Mouse (Mus musculus) ES-Bruce4 (cell line): ENCODE results near the gene Gm5129. TPM values are rescaled to one million over a fixed set of nuclear protein-coding genes. Genes with fewer than 3 reads are reported as not detected.
A peak's percentile ranks its signal among the peaks of the same experiment; 100 is the strongest.

Experiments
- H3K27ac ChIP-seq: 2 replicates; pipeline ENCODE4 v1.5.1; 2012; ENCODE audit warnings: low read length, inconsistent platforms; ENCODE audit not compliant: insufficient read depth
- H3K27me3 ChIP-seq: 2 replicates; pipeline ENCODE4 v1.6.1; 2012; ENCODE audit warnings: mild to moderate bottlenecking, low read length, inconsistent platforms; ENCODE audit not compliant: control insufficient read depth, poor library complexity, insufficient read depth, severe bottlenecking
- H3K36me3 ChIP-seq: 2 replicates; pipeline ENCODE4 v1.6.1; 2012; ENCODE audit warnings: inconsistent platforms, mild to moderate bottlenecking, low read length, moderate library complexity; ENCODE audit not compliant: control insufficient read depth, poor library complexity, insufficient read depth, severe bottlenecking
- H3K4me1 ChIP-seq: one replicate; pipeline ENCODE4 v1.8.1; 2011; ENCODE audit warnings: low read length; ENCODE audit not compliant: control insufficient read depth, insufficient read depth
- H3K4me3 ChIP-seq: 2 replicates; pipeline ENCODE4 v1.5.1; 2011; ENCODE audit warnings: low read depth, mild to moderate bottlenecking, low read length
- H3K9ac ChIP-seq: 2 replicates; pipeline ENCODE4 v1.6.1; 2012; ENCODE audit warnings: low read depth, mild to moderate bottlenecking, inconsistent platforms; ENCODE audit not compliant: poor library complexity, severe bottlenecking
- H3K9me3 ChIP-seq: replicated peaks from 2 replicates; pipeline ENCODE4 v1.6.1; 2012; ENCODE audit warnings: mild to moderate bottlenecking, low read length, inconsistent platforms; ENCODE audit not compliant: control insufficient read depth, poor library complexity, insufficient read depth, severe bottlenecking
- CTCF ChIP-seq: IDR thresholded peaks from one replicate; pipeline ENCODE4 v1.8.1; 2011; ENCODE audit warnings: low read depth, low read length
- EP300 ChIP-seq: IDR thresholded peaks from 2 replicates; pipeline ENCODE4 v1.6.1; 2011; ENCODE audit warnings: low read depth, low read length; ENCODE audit not compliant: insufficient read depth
- POLR2A ChIP-seq: IDR thresholded peaks from one replicate; pipeline ENCODE4 v1.8.1; 2011; ENCODE audit warnings: low read length; ENCODE audit not compliant: insufficient read depth
- polyA plus RNA-seq: library from polyadenylated mRNA; stranded (reverse); fragments of >200 nt; gene quantifications from 2 replicates; pipeline ENCODE4 v1.2.4, GENCODE M21; 2011; ENCODE audit warnings: low read depth; ENCODE audit not compliant: missing spikeins, insufficient read depth, insufficient read length

Gene Gm5129
- polyA plus RNA-seq, 1 experiment = not detected

DNA sequence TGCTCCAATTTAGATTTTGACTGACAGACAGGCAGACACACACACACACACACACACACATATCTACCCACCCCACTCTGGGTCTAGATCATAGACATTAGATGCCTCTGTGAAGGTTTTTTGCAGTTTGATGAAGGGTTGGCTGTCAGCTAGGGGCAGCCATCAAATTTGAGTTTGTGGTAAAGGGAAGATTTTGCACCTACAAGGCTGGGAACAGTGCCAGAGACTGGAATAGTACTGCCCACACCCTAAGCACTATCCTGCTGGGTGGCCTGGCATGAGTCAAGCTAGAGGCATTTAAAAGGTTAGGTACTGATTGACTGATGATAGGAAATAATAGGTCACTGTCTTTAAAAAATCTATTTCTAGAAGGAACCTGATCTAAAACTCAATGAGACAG is 15.6 kb upstream of the Gm5129 start:
- H3K27ac ChIP-seq = no peak overlapping the region
- no peaks in the 10 kb centered on the region for H3K9me3 ChIP-seq
- H3K4me1 ChIP-seq = no peaks in the 10 kb centered on the region
- no peak overlapping the region for H3K9ac ChIP-seq
- no peak overlapping the region for H3K4me3 ChIP-seq
- peaks cover 67% of the 10 kb centered on the region for H3K36me3 ChIP-seq
- TF ChIP-seq CTCF (no peak), EP300 (no peak), POLR2A (no peak)
- no peaks in the 10 kb centered on the region for H3K27me3 ChIP-seq

DNA sequence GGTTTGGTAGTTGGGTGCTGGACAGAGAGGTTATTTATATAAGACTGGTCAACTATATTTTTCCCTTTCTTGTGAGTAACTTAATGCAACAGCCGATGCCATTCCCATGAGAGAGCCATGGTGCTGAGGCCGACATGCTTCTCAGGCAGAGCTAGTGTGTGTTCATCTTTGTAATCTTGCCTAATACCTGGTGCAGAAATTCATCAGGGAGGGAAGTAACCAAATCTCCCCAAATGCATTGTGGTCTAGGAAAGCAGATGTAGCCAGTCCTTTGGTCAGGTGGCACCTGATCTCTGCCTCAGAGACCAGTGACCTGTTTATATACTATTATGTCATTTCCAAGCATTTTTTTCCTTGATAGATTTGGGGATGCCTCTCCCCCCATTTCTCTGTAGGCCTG is 11.9 kb upstream of the Gm5129 start:
- Histone ChIP-seq H3K27me3 (no peaks in the 10 kb centered on the region), H3K36me3 (peaks cover 41% of the 10 kb centered on the region), H3K4me3 (no peak overlapping the region), H3K4me1 (no peaks in the 10 kb centered on the region), H3K9me3 (no peaks in the 10 kb centered on the region), H3K27ac (0 out of 2 replicates have a peak overlapping the region, but pooled peaks have one; percentile 9), H3K9ac (no peak overlapping the region)
- TF ChIP-seq POLR2A = no peak
- TF ChIP-seq EP300 = no peak
- no peak for TF ChIP-seq CTCF

DNA sequence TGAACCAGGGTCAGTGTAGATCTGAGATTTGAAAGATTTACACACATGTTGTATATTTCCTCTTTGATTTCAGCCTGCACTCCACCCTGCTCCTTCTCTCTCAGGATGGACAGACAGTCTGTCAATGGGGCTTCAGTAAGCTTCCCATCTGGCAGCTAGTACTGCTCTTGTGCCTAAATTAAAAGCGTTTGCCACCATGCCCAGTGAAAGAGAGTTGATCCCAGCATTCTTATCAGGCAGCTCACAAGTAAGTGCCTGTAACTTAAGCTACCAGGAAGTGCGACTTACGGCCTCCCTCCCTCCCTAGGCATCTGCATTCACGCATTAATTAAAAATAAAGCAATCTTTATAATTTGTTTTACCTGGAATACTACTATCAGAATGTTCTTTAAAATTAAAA is 5.4 kb upstream of the Gm5129 start:
- no peaks in the 10 kb centered on the region for H3K9me3 ChIP-seq
- no peak overlapping the region for H3K4me3 ChIP-seq
- peaks cover 2% of the 10 kb centered on the region for H3K4me1 ChIP-seq
- no peak overlapping the region for H3K9ac ChIP-seq
- H3K27me3 ChIP-seq = no peaks in the 10 kb centered on the region
- no peak for TF ChIP-seq CTCF
- TF ChIP-seq EP300 = no peak
- TF ChIP-seq POLR2A = no peak
- no peak overlapping the region for H3K27ac ChIP-seq
- H3K36me3 ChIP-seq = peaks cover 18% of the 10 kb centered on the region

DNA sequence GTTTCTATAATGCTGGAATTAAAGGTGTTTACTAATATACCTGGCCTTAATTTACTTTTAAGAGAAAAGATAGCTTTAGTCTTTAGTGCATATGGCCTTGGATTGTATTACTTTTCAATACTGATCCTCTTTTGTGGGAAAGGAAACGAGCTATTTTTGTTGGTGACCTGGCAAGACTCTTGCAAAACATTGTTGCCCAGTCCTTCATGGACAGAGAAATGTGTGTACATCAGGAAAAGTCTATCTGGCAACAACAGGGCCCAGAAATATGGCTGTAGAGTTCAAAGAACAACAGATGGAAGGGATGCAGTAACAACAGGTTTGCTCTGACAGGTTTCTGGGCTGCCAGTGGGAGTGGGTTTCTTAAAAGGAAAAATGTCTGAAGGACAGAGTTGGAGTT is 4.9 kb upstream of the Gm5129 start:
- Histone ChIP-seq H3K9ac (no peak overlapping the region), H3K36me3 (peaks cover 18% of the 10 kb centered on the region), H3K27ac (no peak overlapping the region), H3K9me3 (no peaks in the 10 kb centered on the region), H3K4me1 (peaks cover 2% of the 10 kb centered on the region), H3K4me3 (no peak overlapping the region), H3K27me3 (no peaks in the 10 kb centered on the region)
- no peak for TF ChIP-seq CTCF
- no peak for TF ChIP-seq EP300

DNA sequence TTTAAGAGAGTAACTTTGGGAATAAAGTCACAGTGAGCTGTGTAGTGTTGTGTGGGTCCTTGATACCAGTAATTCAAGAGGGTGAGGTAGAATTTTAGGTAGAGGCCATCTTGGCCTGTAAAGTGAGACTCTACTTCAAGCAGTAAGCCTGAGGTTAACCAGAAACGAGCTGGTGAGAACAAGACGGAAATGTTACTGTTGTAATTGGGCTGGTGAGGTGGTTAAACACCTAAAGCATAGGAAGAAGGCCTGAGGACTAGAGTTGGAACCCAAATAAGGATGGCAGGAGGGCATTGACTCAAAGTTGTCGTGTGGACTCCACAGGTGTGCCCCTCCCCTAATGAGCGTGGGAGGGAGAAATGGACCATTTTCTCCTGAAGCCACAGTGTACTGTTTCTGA is 2.3 kb upstream of the Gm5129 start:
- peaks cover 11% of the 10 kb centered on the region for H3K36me3 ChIP-seq
- no peaks in the 10 kb centered on the region for H3K9me3 ChIP-seq
- peak overlapping the region; percentile 75 for H3K27ac ChIP-seq
- no peak for TF ChIP-seq POLR2A
- TF ChIP-seq EP300 = no peak
- TF ChIP-seq CTCF = no peak
- peak overlapping the region; percentile 3; the same call in 1 of the 2 replicates for H3K4me3 ChIP-seq
- no peaks in the 10 kb centered on the region for H3K27me3 ChIP-seq
- peaks cover 2% of the 10 kb centered on the region for H3K4me1 ChIP-seq
- no peak overlapping the region for H3K9ac ChIP-seq

DNA sequence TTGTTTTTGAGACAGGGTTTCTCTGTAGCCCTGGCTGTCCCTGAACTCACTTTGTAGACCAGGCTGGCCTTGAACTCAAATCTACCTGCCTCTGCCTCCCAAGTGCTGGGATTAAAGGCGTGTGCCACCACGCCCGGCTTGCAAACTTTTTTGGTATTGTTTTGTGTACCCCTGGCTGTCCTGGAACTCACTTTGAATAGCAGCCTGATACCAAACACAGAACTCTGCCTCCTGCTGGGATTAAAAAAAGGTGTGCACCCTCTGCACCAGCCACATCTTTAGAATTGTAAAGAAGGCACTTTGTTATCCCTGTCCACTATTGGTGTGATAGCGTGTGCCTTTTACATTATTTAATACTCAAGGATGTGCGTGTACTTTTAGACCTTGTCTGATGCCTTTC is 1.7 kb upstream of the Gm5129 start:
- no peak for TF ChIP-seq POLR2A
- TF ChIP-seq EP300 = 0 out of 2 replicates have a peak, but pooled peaks have one; percentile 12
- H3K9me3 ChIP-seq = no peaks in the 10 kb centered on the region
- peak overlapping the region; percentile 96 for H3K4me3 ChIP-seq
- no peaks in the 10 kb centered on the region for H3K27me3 ChIP-seq
- peak overlapping the region; percentile 83 for H3K9ac ChIP-seq
- H3K27ac ChIP-seq = peak overlapping the region; percentile 89
- peaks cover 8% of the 10 kb centered on the region for H3K36me3 ChIP-seq
- H3K4me1 ChIP-seq = peaks cover 2% of the 10 kb centered on the region
